Mouse (Mus musculus): ENCODE results near the gene Chn2. TPM values are rescaled to one million over a fixed set of nuclear protein-coding genes. Genes with fewer than 3 reads are reported as not detected.

Gene Chn2
- polyA plus RNA-seq, 1 experiment from 2014 or later = 12.4 TPM

DNA sequence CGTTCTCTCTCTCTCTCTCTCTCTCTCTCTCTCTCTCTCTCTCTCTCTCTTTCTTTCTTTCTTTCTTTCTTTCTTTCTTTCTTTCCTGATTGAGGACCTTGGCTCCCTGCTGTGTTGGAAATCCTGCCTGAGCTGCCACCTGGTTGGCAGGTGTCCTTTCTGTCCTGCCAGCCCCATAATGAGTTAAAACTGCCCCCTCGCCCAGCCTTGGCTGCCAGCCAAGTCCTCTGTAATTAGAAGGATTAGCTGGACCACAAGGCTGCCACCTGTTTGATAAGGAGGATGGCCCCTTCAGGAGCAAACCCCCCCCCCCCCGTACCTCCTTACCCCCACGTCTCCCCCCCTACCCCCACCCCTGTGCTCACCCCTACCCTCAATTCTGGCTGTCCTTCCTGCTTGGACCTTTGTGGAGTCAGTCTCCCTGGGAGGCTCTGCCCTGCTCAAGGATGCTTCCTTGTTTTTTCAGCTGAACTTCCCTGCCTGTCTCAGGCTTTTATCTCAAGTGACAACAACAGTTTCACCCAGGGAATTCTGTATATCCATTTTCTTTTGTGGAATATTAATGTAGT, 72.1 kb downstream of the Chn2 start:
- no peaks in the 10 kb centered on the region for H3K9me3 ChIP-seq
- H3K4me2 ChIP-seq (replicated peaks) = no peak overlapping the region
- peaks cover 9% of the 10 kb centered on the region for H3K4me1 ChIP-seq
- no peak for ATAC-seq (ENCODE audit: low FRiP score, low read depth)
- WGBS = 13% methylated on average over 4 of the region's 4 CpGs
- no peaks in the 10 kb centered on the region for H3K36me3 ChIP-seq
- no peak overlapping the region for H3K9ac ChIP-seq
- H3K27me3 ChIP-seq = no peaks in the 10 kb centered on the region
- no peak overlapping the region for H3K27ac ChIP-seq
- H3K4me3 ChIP-seq = no peak overlapping the region

- ATAC-seq (ENCODE audit: low FRiP score, low read depth) = no peak
Observed at GRCm38 (mm10) chr6:54113338-54113737, 74.0 kb downstream of the Chn2 start.

DNA sequence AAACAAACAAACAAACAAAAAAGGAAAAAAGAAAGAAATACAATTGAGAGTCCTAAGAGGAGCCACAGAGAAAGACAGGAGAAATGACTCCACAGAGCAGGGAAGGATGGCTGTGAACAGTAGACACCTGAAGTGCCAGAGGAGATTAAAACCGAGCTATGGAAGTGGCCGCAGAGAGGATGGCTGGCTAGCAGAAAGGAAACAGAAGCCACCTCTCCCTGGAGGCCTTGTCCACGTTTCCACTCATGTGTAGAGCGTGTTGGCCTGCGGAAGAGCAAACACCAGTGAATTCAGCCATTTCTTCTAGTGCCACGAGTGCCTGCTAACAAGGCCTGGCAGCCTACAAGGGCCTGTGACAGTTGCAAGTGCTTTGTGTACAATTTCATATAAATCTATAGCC, 75.1 kb downstream of the Chn2 start:
- no peak overlapping the region for H3K4me2 ChIP-seq (replicated peaks)
- no peak overlapping the region for H3K9ac ChIP-seq
- peaks cover 9% of the 10 kb centered on the region for H3K4me1 ChIP-seq
- ATAC-seq (ENCODE audit: low FRiP score, low read depth) = no peak
- H3K27ac ChIP-seq = no peak overlapping the region
- 88% methylated on average over 6 of the region's 6 CpGs for WGBS
- H3K9me3 ChIP-seq = no peaks in the 10 kb centered on the region
- H3K36me3 ChIP-seq = no peaks in the 10 kb centered on the region
- no peaks in the 10 kb centered on the region for H3K27me3 ChIP-seq
- H3K4me3 ChIP-seq = no peak overlapping the region

More at GRCm38 (mm10) chr6:54113338-54113737, 74.0 kb downstream of the Chn2 start:
- Histone ChIP-seq H3K36me3 (no peaks in the 10 kb centered on the region), H3K9me3 (no peaks in the 10 kb centered on the region), H3K4me2 (replicated peaks) (no peak overlapping the region), H3K9ac (no peak overlapping the region), H3K27me3 (no peaks in the 10 kb centered on the region), H3K4me3 (no peak overlapping the region), H3K27ac (no peak overlapping the region), H3K4me1 (peaks cover 9% of the 10 kb centered on the region)
- WGBS = 83% methylated on average over 5 of the region's 5 CpGs

- H3K4me3 ChIP-seq = no peak overlapping the region
- no peak overlapping the region for H3K27ac ChIP-seq
- 88% methylated on average over 9 of the region's 9 CpGs for WGBS
Observed at GRCm38 (mm10) chr6:54116299-54116698, 76.9 kb downstream of the Chn2 start.

DNA sequence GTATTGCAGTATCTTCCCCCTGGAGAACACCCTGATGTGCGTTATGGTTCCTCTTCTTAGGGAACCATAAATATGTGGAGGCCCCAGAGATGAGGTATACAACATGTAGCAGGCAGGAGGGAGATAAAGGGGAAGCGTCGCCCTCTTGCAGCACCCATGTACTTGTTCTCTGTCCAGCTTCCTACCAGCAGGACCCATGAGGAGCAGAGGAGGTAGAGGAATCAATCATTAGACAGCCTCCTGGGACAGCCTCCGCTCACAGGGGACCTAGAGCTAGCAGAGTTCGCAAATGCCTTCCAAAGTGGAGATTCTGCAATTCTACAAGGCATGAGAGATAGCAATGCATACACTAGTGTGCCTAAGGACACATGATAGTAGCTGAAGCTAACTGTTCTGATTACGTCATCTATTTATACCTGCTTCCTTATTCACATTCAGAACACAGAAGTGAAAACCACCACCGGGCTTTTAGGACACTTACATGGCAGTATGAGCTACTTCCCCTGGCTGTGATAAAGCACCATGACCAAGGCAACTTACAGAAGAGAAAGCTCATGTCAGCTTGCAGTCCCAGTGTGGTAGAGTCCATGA, 77.7 kb downstream of the Chn2 start:
- Histone ChIP-seq H3K9ac (no peak overlapping the region), H3K4me1 (peaks cover 6% of the 10 kb centered on the region), H3K27me3 (no peaks in the 10 kb centered on the region), H3K36me3 (no peaks in the 10 kb centered on the region), H3K4me3 (no peak overlapping the region), H3K27ac (no peak overlapping the region), H3K9me3 (no peaks in the 10 kb centered on the region), H3K4me2 (replicated peaks) (no peak overlapping the region)
- no peak for ATAC-seq (ENCODE audit: low FRiP score, low read depth)
- 88% methylated on average over 7 of the region's 7 CpGs for WGBS

More at GRCm38 (mm10) chr6:54116299-54116698, 76.9 kb downstream of the Chn2 start:
- Histone ChIP-seq H3K9ac (no peak overlapping the region), H3K4me1 (peaks cover 8% of the 10 kb centered on the region), H3K4me2 (replicated peaks) (no peak overlapping the region), H3K27me3 (no peaks in the 10 kb centered on the region), H3K36me3 (no peaks in the 10 kb centered on the region), H3K9me3 (no peaks in the 10 kb centered on the region)
- ATAC-seq (ENCODE audit: low FRiP score, low read depth) = no peak

DNA sequence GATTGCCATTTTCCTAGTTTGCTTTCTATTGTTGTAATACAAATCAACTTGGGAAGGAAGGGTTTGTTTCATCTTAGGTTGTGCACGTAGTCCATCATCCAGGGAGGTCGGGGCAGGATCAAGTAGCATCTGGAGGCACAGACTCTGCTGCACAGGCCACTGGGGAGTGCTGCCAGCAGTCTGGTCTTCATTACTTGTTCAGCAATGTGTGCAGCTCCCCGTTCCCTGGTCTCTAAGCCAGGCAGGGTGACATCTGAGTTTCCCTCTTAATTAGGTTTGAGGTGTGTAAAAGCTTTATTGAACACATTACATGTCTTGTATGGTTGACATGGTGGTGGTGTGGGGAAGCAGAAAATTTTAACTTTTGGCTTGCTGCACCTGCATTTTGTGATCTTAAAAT, 79.0 kb downstream of the Chn2 start:
- Histone ChIP-seq H3K4me1 (peaks cover 6% of the 10 kb centered on the region), H3K4me3 (no peak overlapping the region), H3K27me3 (no peaks in the 10 kb centered on the region), H3K9me3 (no peaks in the 10 kb centered on the region), H3K27ac (no peak overlapping the region), H3K4me2 (replicated peaks) (no peak overlapping the region), H3K9ac (no peak overlapping the region), H3K36me3 (no peaks in the 10 kb centered on the region)
- no peak for ATAC-seq (ENCODE audit: low FRiP score, low read depth)
- 27% methylated on average over 3 of the region's 3 CpGs for WGBS

GRCm38 (mm10) chr6:54118897-54119296, 79.5 kb downstream of the Chn2 start:
- H3K27me3 ChIP-seq = no peaks in the 10 kb centered on the region
- WGBS = 79% methylated on average over 4 of the region's 4 CpGs

GRCm38 (mm10) chr6:54119461-54119860, 80.1 kb downstream of the Chn2 start:
- no peak for ATAC-seq (ENCODE audit: low FRiP score, low read depth)
- H3K9ac ChIP-seq = no peak overlapping the region
- H3K4me1 ChIP-seq = peaks cover 6% of the 10 kb centered on the region
- H3K36me3 ChIP-seq = no peaks in the 10 kb centered on the region
- no peak overlapping the region for H3K4me3 ChIP-seq
- no peaks in the 10 kb centered on the region for H3K9me3 ChIP-seq
- no peak overlapping the region for H3K27ac ChIP-seq
- no peak overlapping the region for H3K4me2 ChIP-seq (replicated peaks)
- no peaks in the 10 kb centered on the region for H3K27me3 ChIP-seq
- WGBS = 77% methylated on average over 2 of the region's 2 CpGs

More at GRCm38 (mm10) chr6:54118897-54119296, 79.5 kb downstream of the Chn2 start:
- no peaks in the 10 kb centered on the region for H3K36me3 ChIP-seq
- no peak overlapping the region for H3K9ac ChIP-seq
- no peak for ATAC-seq (ENCODE audit: low FRiP score, low read depth)
- H3K4me3 ChIP-seq = no peak overlapping the region
- peaks cover 6% of the 10 kb centered on the region for H3K4me1 ChIP-seq
- no peaks in the 10 kb centered on the region for H3K9me3 ChIP-seq
- H3K4me2 ChIP-seq (replicated peaks) = no peak overlapping the region
- no peak overlapping the region for H3K27ac ChIP-seq

GRCm38 (mm10) chr6:54119885-54120666, 80.7 kb downstream of the Chn2 start:
- H3K27ac ChIP-seq = no peak overlapping the region

DNA sequence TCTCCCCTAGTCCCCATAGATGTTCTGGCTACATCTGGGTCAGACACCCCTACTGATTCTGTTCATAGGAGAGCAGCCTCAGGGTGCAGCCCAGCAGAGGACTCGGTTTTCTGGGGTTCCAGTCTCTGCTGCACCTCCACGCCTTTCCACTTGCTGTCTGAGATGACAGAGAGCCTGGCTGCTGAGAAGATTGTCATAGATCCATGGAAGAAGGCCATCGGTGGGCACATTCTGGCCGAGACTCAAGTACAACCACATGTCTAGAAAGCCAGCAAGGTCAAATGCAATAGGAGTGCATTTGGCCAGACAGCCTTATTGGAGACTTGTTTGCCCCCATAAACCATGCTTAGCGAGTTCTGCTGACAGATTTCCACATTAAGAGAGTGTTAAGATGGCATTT, 81.5 kb downstream of the Chn2 start:
- no peak for ATAC-seq (ENCODE audit: low FRiP score, low read depth)
- 66% methylated on average over 5 of the region's 5 CpGs for WGBS
- Histone ChIP-seq H3K4me1 (peaks cover 6% of the 10 kb centered on the region), H3K36me3 (no peaks in the 10 kb centered on the region), H3K27ac (no peak overlapping the region), H3K4me3 (no peak overlapping the region), H3K9me3 (no peaks in the 10 kb centered on the region), H3K27me3 (no peaks in the 10 kb centered on the region), H3K4me2 (replicated peaks) (no peak overlapping the region), H3K9ac (no peak overlapping the region)

More at GRCm38 (mm10) chr6:54119885-54120666, 80.7 kb downstream of the Chn2 start:
- Histone ChIP-seq H3K36me3 (no peaks in the 10 kb centered on the region), H3K4me2 (replicated peaks) (no peak overlapping the region), H3K4me1 (peaks cover 6% of the 10 kb centered on the region), H3K4me3 (no peak overlapping the region), H3K9ac (no peak overlapping the region), H3K27me3 (no peaks in the 10 kb centered on the region), H3K9me3 (no peaks in the 10 kb centered on the region)
- no peak for ATAC-seq (ENCODE audit: low FRiP score, low read depth)
- WGBS = 38% methylated on average over 13 of the region's 13 CpGs

DNA sequence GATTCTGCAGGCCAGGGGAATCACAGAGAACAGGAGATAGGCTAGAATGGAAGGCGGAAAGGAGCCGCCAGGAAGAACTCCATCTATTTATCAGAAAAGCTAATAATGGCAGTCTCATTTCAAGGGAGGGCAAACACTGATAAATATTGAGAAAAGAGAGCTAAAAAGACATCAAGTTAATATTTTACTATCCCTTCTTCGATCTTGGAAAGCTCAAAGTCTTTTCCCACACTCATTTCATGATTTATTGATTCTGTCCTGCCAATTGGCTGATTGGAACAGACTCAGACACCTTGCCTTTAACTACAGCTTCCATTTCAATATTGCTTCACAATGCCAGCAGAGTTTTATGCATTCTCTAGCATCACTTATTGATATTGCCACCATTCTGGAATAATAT, 85.2 kb downstream of the Chn2 start:
- Histone ChIP-seq H3K4me3 (no peak overlapping the region), H3K36me3 (no peaks in the 10 kb centered on the region), H3K27ac (no peak overlapping the region), H3K4me2 (replicated peaks) (no peak overlapping the region), H3K9ac (no peak overlapping the region), H3K9me3 (no peaks in the 10 kb centered on the region), H3K27me3 (0 out of 2 replicates have a peak, but pooled peaks cover 3% of the 10 kb centered on the region), H3K4me1 (peaks cover 11% of the 10 kb centered on the region)
- 88% methylated on average over 3 of the region's 3 CpGs for WGBS
- ATAC-seq (ENCODE audit: low FRiP score, low read depth) = no peak

GRCm38 (mm10) chr6:54125536-54125935, 86.2 kb downstream of the Chn2 start:
- Histone ChIP-seq H3K9ac (no peak overlapping the region), H3K9me3 (no peaks in the 10 kb centered on the region), H3K27ac (no peak overlapping the region), H3K4me2 (replicated peaks) (no peak overlapping the region), H3K4me1 (peaks cover 5% of the 10 kb centered on the region), H3K4me3 (no peak overlapping the region), H3K36me3 (no peaks in the 10 kb centered on the region), H3K27me3 (0 out of 2 replicates have a peak, but pooled peaks cover 3% of the 10 kb centered on the region)
- ATAC-seq (ENCODE audit: low FRiP score, low read depth) = no peak
- WGBS = 78% methylated on average over 5 of the region's 5 CpGs
